Mouse (Mus musculus): ENCODE measurements around the gene Rnase9. TPM values are rescaled to one million over a fixed set of nuclear protein-coding genes. Genes with fewer than 3 reads are reported as not detected.

Rnase9 gene
- not detected in 2 replicates for polyA plus RNA-seq (2021; fragmentation: Nextera tagmentation)
- long read RNA-seq, experiment 1, result 0 reads
- long read RNA-seq, experiment 2, result 0 reads

GRCm38 (mm10) chr14:51041769-51042168 is at the start of gene Rnase9:
Rnase9 (minus strand) TSS chr14:51041869.

GRCm38 (mm10) chr14:51074335-51074734 is 32.7 kb upstream of the Rnase9 start, which contains the start of gene Olfr750:
Olfr750 (minus strand) TSS chr14:51074435.

GRCm38 (mm10) chr14:51057401-51057831 is 15.7 kb upstream of the Rnase9 start, which contains the start of gene Rnase12:
Rnase12 (minus strand) TSS chr14:51057661.

GRCm38 (mm10) chr14:51050063-51050462 is 8.4 kb upstream of the Rnase9 start, which contains the start of gene Rnase11:
Rnase11 (minus strand) TSS chr14:51050163.

GRCm38 (mm10) chr14:51007152-51007801 is 34.4 kb downstream of the Rnase9 start, which contains the start of gene Rnase10:
Rnase10 (plus strand) TSS chr14:51007751.

Other genes with a start within 250 kb of the Rnase9 start
- gene Ccnb1ip1, start 234.1 kb downstream of the Rnase9 start, polyA plus RNA-seq (2021; fragmentation: Nextera tagmentation), result not detected in 2 replicates
- 24.4 and 27.2 TPM in 2 replicates for gene Parp2, start 234.0 kb downstream of the Rnase9 start, polyA plus RNA-seq (2021; fragmentation: Nextera tagmentation)
- gene Tep1, start 171.3 kb downstream of the Rnase9 start, polyA plus RNA-seq (2021; fragmentation: Nextera tagmentation), result 1.2 and 2.4 TPM in 2 replicates
- 0.19 and 0.49 TPM in 2 replicates for gene Klhl33, start 144.4 kb downstream of the Rnase9 start, polyA plus RNA-seq (2021; fragmentation: Nextera tagmentation)
- 75.5 and 79.0 TPM in 2 replicates for gene Osgep, start 117.0 kb downstream of the Rnase9 start, polyA plus RNA-seq (2021; fragmentation: Nextera tagmentation)
- 86.9 and 97.4 TPM in 2 replicates for gene Apex1, start 116.9 kb downstream of the Rnase9 start, polyA plus RNA-seq (2021; fragmentation: Nextera tagmentation)
- 65.9 and 75.6 TPM in 2 replicates for gene Pip4p1, start 111.0 kb downstream of the Rnase9 start, polyA plus RNA-seq (2021; fragmentation: Nextera tagmentation)
- gene Pnp, start 110.8 kb downstream of the Rnase9 start, polyA plus RNA-seq (2021; fragmentation: Nextera tagmentation), result 9.8 and 10.9 TPM in 2 replicates
- not detected in 2 replicates for gene Gm49342, start 97.4 kb downstream of the Rnase9 start, polyA plus RNA-seq (2021; fragmentation: Nextera tagmentation)
- gene Pnp2, start 85.9 kb downstream of the Rnase9 start, polyA plus RNA-seq (2021; fragmentation: Nextera tagmentation), result 1.2 and 2.4 TPM in 2 replicates
- 0.11 and 0.23 TPM in 2 replicates for gene Rnase10, start 34.1 kb downstream of the Rnase9 start, polyA plus RNA-seq (2021; fragmentation: Nextera tagmentation)
- gene Rnase11, start 8.3 kb upstream of the Rnase9 start, polyA plus RNA-seq (2021; fragmentation: Nextera tagmentation), result not detected in 2 replicates
- gene Rnase12, start 15.8 kb upstream of the Rnase9 start, polyA plus RNA-seq (2021; fragmentation: Nextera tagmentation), result 0.23 TPM in 1 of 2 replicates, not detected in the other
- not detected in 2 replicates for gene Olfr750, start 32.6 kb upstream of the Rnase9 start, polyA plus RNA-seq (2021; fragmentation: Nextera tagmentation)
- gene Rnase4, start 49.2 kb upstream of the Rnase9 start, polyA plus RNA-seq (2021; fragmentation: Nextera tagmentation), result 17.8 and 18.4 TPM in 2 replicates
- gene Ang, start 49.3 kb upstream of the Rnase9 start, polyA plus RNA-seq (2021; fragmentation: Nextera tagmentation), result 4.1 and 4.4 TPM in 2 replicates
- gene Eddm3b, start 72.6 kb upstream of the Rnase9 start, polyA plus RNA-seq (2021; fragmentation: Nextera tagmentation), result not detected in 2 replicates
- gene Rnase6, start 82.0 kb upstream of the Rnase9 start, polyA plus RNA-seq (2021; fragmentation: Nextera tagmentation), result 0.39 and 1.0 TPM in 2 replicates
- gene Rnase1, start 104.9 kb upstream of the Rnase9 start, polyA plus RNA-seq (2021; fragmentation: Nextera tagmentation), result 2.7 and 2.9 TPM in 2 replicates
- not detected in 2 replicates for gene Rnase2b, start 120.4 kb upstream of the Rnase9 start, polyA plus RNA-seq (2021; fragmentation: Nextera tagmentation)
- gene Ang2, start 157.3 kb upstream of the Rnase9 start, polyA plus RNA-seq (2021; fragmentation: Nextera tagmentation), result not detected in 2 replicates
- not detected in 2 replicates for gene Ear14, start 161.5 kb upstream of the Rnase9 start, polyA plus RNA-seq (2021; fragmentation: Nextera tagmentation)
- gene Rnase2a, start 214.2 kb upstream of the Rnase9 start, polyA plus RNA-seq (2021; fragmentation: Nextera tagmentation), result not detected in 2 replicates

Measured in layer of hippocampus, adult 6 months (tissue).